Mouse (Mus musculus) mouse embryonic stem cell (cell line): ENCODE data around the gene Fau.

Experiments
- in situ Hi-C, 2 experiments: fragments of 300-500 bp; cut with MboI; formaldehyde crosslinking; loops; 1 replicate in 1 of 2; 3 replicates in 1 of 2; pipeline ENCODE4 v1.14.3; 2019 to 2020; ENCODE audit warnings: low sequenced_read_pairs in 2 of 2, low pct_unique_long_range_greater_than_20kb in 1 of 2, mixed read lengths in 1 of 2; ENCODE audit not compliant: unreplicated experiment in 1 of 2

Gene Fau

GRCm38 (mm10) chr19:6067011-6067723 lies 9.5 kb downstream of the Fau start:
- in situ Hi-C loops: no loop called here

GRCm38 (mm10) chr19:6067724-6068415 lies 10.2 kb downstream of the Fau start, which contains the start of gene Tm7sf2:
TSS of gene Tm7sf2 (minus strand) at chr19:6068373.
- in situ Hi-C loops: no loop called here

GRCm38 (mm10) chr19:6068951-6069350 lies 11.3 kb downstream of the Fau start:
- in situ Hi-C loops: no loop called here

- in situ Hi-C loops: no loop called here
These were observed 12.2 kb downstream of the Fau start for GRCm38 (mm10) chr19:6069851-6070250.

- in situ Hi-C loops: no loop called here
These were observed 13.1 kb downstream of the Fau start for GRCm38 (mm10) chr19:6070571-6071250.

GRCm38 (mm10) chr19:6071261-6071660 lies 13.6 kb downstream of the Fau start:
- in situ Hi-C loops: no loop called here

GRCm38 (mm10) chr19:6073889-6074288 lies 16.2 kb downstream of the Fau start:
- in situ Hi-C loops: no loop called here

GRCm38 (mm10) chr19:6076564-6077393 lies 19.1 kb downstream of the Fau start, which contains the start of gene Vps51:
TSS of gene Vps51 (minus strand) at chr19:6077231.
- in situ Hi-C loops: no loop called here

- in situ Hi-C loops: no loop called here
These were observed 22.4 kb downstream of the Fau start, which contains the start of gene Tmem262 for GRCm38 (mm10) chr19:6079983-6080480. TSS of gene Tmem262 (plus strand) at chr19:6080033.

GRCm38 (mm10) chr19:6082156-6082555 lies 24.5 kb downstream of the Fau start, which contains the start of gene Gm28374:
TSS of gene Gm28374 (minus strand) at chr19:6082256.
- in situ Hi-C loops: no loop called here

GRCm38 (mm10) chr19:6084478-6085248 lies 27.0 kb downstream of the Fau start, which contains the start of the genes Zfpl1 and Cdca5:
TSS of gene Zfpl1 (minus strand) at chr19:6084956.
TSS of gene Cdca5 (plus strand) at chr19:6084983.
- in situ Hi-C loops: no loop called here

GRCm38 (mm10) chr19:6085417-6085879 lies 27.8 kb downstream of the Fau start:
- in situ Hi-C loops: no loop called here

GRCm38 (mm10) chr19:6088841-6089240 lies 31.2 kb downstream of the Fau start:
- in situ Hi-C loops: no loop called here

- in situ Hi-C loops: no loop called here
These were observed 36.5 kb downstream of the Fau start, which contains the start of gene AC131692.1 for GRCm38 (mm10) chr19:6094119-6094518. TSS of gene AC131692.1 (plus strand) at chr19:6094419.

- in situ Hi-C loops: no loop called here
These were observed 40.2 kb downstream of the Fau start for GRCm38 (mm10) chr19:6097847-6098246.

GRCm38 (mm10) chr19:6101186-6101585 lies 43.5 kb downstream of the Fau start:
- in situ Hi-C loops: no loop called here

GRCm38 (mm10) chr19:6102169-6102853 lies 44.7 kb downstream of the Fau start:
- in situ Hi-C loops: no loop called here
